Mouse (Mus musculus): ENCODE results near the gene Gm14137.

- TF ChIP-seq POLR2A (IDR thresholded peaks at IDR 0.05; ENCODE audit: low read depth, low read length) (no peak), CTCF (IDR thresholded peaks at IDR 0.05; ENCODE audit: borderline replicate concordance, insufficient read depth, low read length) (no peak)
Measured at GRCm38 (mm10) chr2:119157836-119158235, 16.5 kb upstream of the Gm14137 start.

All from embryonic fibroblast, embryonic 13.5 days (primary cell).